Mouse (Mus musculus): ENCODE results near the gene Olfr31.

Gene Olfr31

GRCm38 (mm10) chr14:14354511-14355359 is 32.1 kb downstream of the Olfr31 start:
- no peak for DNase-seq

- DNase-seq: no peak
Measured at GRCm38 (mm10) chr14:14355360-14355646, 32.7 kb downstream of the Olfr31 start.
